Mouse (Mus musculus) midbrain, embryonic 14.5 days (tissue): ENCODE data around the gene Ttc38. TPM values are rescaled to one million over a fixed set of nuclear protein-coding genes. Genes with fewer than 3 reads are reported as not detected.
"Not testable (repeated sequence)": the region's sequence is repeated elsewhere in the genome, so short reads cannot be mapped to it uniquely, and the experiment has no call there.

ENCODE experiments used
- ATAC-seq: fragments of 200-750 bp; cut with Nextera tagmentation; 2 replicates; pipeline ENCODE4 v1.8.0; 2017; ENCODE audit warnings: moderate number of reproducible peaks, moderate library complexity; ENCODE audit not compliant: low FRiP score, low TSS enrichment
- DNase-seq: peaks from one replicate; pipeline ENCODE4 v3.0.0-alpha.2; 2015
- H3K27ac ChIP-seq: fragments of 300-500 bp; sonication (generic); replicated peaks from 2 replicates; pipeline ENCODE4 v1.5.1; 2014; ENCODE audit warnings: mild to moderate bottlenecking, low read depth, low read length, moderate library complexity
- H3K27me3 ChIP-seq: fragments of 300-500 bp; sonication (generic); 2 replicates; pipeline ENCODE4 v1.6.1; 2014; ENCODE audit warnings: low read length, control low read depth, mixed read lengths; ENCODE audit not compliant: control insufficient read depth, insufficient read depth
- H3K36me3 ChIP-seq: fragments of 300-500 bp; sonication (generic); 2 replicates; pipeline ENCODE4 v1.6.1; 2014; ENCODE audit warnings: low read length, control low read depth; ENCODE audit not compliant: control insufficient read depth, insufficient read depth
- H3K4me1 ChIP-seq: fragments of 300-500 bp; sonication (generic); 2 replicates; pipeline ENCODE4 v1.6.1; 2014; ENCODE audit warnings: mild to moderate bottlenecking, antibody characterized with exemption, low read length, control low read depth; ENCODE audit not compliant: control insufficient read depth, insufficient read depth
- H3K4me2 ChIP-seq: fragments of 300-500 bp; sonication (generic); 2 replicates; pipeline ENCODE4 v1.6.1; 2014; ENCODE audit warnings: mild to moderate bottlenecking, low read length, moderate library complexity
- H3K4me3 ChIP-seq: fragments of 300-500 bp; sonication (generic); replicated peaks from 2 replicates; pipeline ENCODE4 v1.5.1; 2014; ENCODE audit warnings: low read depth, low read length
- H3K9ac ChIP-seq: fragments of 300-500 bp; sonication (generic); replicated peaks from 2 replicates; pipeline ENCODE4 v1.6.1; 2014; ENCODE audit warnings: mild to moderate bottlenecking, low read length, moderate library complexity
- H3K9me3 ChIP-seq: fragments of 300-500 bp; sonication (generic); 2 replicates; pipeline ENCODE4 v1.6.1; 2016; ENCODE audit warnings: low read length, control low read depth, mixed read lengths; ENCODE audit not compliant: control insufficient read depth
- WGBS: fragments of 180-500 bp; shearing (Covaris S2); extraction: QIAGEN DNeasy Blood & Tissue Kit; methylation state at CpG from one replicate; pipeline ENCODE4 v1.1.7; 2014; 5-methylcytosine and 5-hydroxymethylcytosine counted together
- polyA plus RNA-seq: library from polyadenylated mRNA; unstranded; fragments of >200 nt; fragmentation: Nextera tagmentation; extraction: Ambion mirVana; gene quantifications from 2 replicates; pipeline ENCODE4 v1.2.1, GENCODE M21; 2014

The Ttc38 gene
- polyA plus RNA-seq, 1 experiment from 2014 or later = 2.8 TPM

DNA sequence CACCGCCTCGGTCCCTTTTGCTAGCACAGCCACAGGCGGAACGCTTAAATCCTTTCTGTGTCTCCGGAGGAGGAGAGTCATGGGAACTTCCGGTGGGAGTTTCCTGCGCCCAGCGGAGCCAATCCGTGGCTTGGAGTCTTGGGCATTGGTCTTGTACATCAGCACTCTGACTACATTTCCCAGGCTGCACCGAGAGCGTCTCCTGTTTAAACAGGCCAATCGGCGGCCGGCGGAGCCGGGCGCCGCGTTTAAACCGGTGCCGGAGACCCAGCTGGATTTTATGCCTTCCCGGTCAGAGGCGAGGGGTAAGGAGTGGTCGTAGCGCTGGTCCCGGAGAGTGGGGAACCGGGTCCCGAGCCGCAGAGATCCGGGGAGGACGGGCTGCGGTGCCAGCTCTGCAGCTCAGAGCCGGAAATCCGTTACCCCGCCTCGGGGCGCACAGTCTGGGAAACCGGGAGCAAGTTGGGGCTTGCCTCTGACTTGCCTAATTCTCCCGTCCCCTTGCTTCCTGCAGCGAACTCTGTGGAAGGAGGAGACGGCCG is 27.5 kb downstream of the Ttc38 start, which contains the start of gene Gtse1:
Gene Gtse1 (plus strand): TSS at position 256 of the 542 bp plus-strand sequence.
- ATAC-seq (peak; percentile 96), DNase-seq (peak; percentile 98)
- Histone ChIP-seq H3K9ac (peak within 1 kb of the TSS; percentile 88), H3K4me2 (peak within 1 kb of the TSS; percentile 91), H3K4me3 (peak within 1 kb of the TSS; percentile 47), H3K4me1 (peaks cover 17% of the 10 kb centered on the region), H3K27ac (peak within 1 kb of the TSS; percentile 80), H3K36me3 (0 out of 2 replicates have a peak, but pooled peaks cover 3% of the 10 kb centered on the region), H3K9me3 (no peaks in the 10 kb centered on the region), H3K27me3 (no peaks in the 10 kb centered on the region)
- under 1% methylated on average over 42 of the region's 42 CpGs for WGBS

DNA sequence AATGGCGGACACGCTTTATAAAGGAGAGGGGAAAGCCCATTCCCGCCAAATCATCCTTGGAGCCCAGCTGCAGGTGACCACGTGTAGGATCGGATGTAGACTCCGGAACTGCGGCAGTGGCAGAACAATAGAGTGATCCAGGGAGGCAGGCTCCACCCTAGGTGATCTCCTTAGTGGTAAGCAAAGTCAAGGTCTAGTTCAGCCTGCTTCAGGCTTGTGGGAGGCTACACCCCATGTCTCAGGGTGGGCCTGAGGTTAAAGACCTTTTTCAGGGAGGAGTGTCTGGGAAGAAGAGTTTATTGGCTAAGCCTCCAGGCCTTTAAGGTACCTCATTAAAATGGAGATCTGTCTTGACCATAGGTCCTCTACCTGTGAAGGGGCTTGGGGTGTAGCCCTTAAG is 33.8 kb downstream of the Ttc38 start:
- H3K4me1 ChIP-seq, H3K27ac ChIP-seq, H3K4me3 ChIP-seq, H3K4me2 ChIP-seq, H3K9ac ChIP-seq, DNase-seq, H3K9me3 ChIP-seq, H3K27me3 ChIP-seq, ATAC-seq: not testable (repeated sequence)
- H3K36me3 ChIP-seq = peaks cover 20% of the 10 kb centered on the region; the same call in 1 of the 2 replicates
- 89% methylated on average over 7 of the region's 7 CpGs for WGBS

DNA sequence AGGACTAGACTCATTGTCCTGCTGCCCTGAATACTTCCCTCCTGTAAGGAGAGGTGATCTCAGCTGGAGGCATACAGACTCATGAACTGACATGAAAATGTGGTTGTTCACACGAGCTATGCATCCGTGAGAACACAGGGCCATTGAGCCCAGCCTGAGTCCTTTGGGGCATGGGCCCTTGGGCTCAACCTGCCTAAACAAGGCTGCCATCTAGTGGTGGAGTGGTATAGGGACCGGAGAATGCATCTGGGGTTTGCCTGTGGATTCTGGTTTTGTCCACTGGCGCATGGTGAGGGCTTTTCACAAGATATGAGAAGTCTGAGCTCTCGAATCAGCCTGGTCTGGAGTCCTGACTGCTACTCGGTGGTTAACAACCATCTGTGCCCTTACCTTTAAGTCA is 35.6 kb downstream of the Ttc38 start:
- no peaks in the 10 kb centered on the region for H3K4me1 ChIP-seq
- WGBS = 49% methylated on average over 6 of the region's 6 CpGs
- peaks cover 26% of the 10 kb centered on the region for H3K36me3 ChIP-seq
- ATAC-seq (no peak), DNase-seq (peak; percentile 83)
- H3K9ac ChIP-seq = no peak overlapping the region
- H3K4me3 ChIP-seq = no peak overlapping the region
- H3K27ac ChIP-seq = no peak overlapping the region
- H3K9me3 ChIP-seq = no peaks in the 10 kb centered on the region
- H3K27me3 ChIP-seq = no peaks in the 10 kb centered on the region
- no peak overlapping the region for H3K4me2 ChIP-seq

DNA sequence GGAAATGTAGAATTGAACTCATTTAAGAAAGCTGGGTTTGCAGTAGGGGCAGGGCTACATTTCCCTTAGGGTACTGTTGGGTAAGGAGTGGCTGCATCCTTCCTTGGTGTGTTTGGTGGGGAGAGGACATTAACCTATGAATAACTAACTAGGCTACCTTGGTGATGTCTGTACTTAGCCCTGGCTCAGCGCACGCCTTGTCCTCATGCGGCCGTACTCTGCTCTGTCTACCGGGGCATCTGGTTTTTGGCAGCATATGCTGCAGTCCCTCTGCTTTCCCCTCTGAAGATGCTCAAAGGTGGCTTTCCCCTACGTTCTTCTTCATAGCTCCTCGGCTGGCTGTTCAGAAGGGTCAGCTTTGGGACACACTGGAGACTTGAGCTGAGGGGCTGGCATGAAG is 45.2 kb downstream of the Ttc38 start:
- Histone ChIP-seq H3K27me3 (no peaks in the 10 kb centered on the region), H3K4me2 (no peak overlapping the region), H3K4me1 (peaks cover 11% of the 10 kb centered on the region), H3K27ac (no peak overlapping the region), H3K9ac (no peak overlapping the region), H3K36me3 (peaks cover 14% of the 10 kb centered on the region; the same call in 1 of the 2 replicates), H3K9me3 (no peaks in the 10 kb centered on the region), H3K4me3 (no peak overlapping the region)
- ATAC-seq (no peak), DNase-seq (no peak)
- WGBS = 94% methylated on average over 7 of the region's 7 CpGs

DNA sequence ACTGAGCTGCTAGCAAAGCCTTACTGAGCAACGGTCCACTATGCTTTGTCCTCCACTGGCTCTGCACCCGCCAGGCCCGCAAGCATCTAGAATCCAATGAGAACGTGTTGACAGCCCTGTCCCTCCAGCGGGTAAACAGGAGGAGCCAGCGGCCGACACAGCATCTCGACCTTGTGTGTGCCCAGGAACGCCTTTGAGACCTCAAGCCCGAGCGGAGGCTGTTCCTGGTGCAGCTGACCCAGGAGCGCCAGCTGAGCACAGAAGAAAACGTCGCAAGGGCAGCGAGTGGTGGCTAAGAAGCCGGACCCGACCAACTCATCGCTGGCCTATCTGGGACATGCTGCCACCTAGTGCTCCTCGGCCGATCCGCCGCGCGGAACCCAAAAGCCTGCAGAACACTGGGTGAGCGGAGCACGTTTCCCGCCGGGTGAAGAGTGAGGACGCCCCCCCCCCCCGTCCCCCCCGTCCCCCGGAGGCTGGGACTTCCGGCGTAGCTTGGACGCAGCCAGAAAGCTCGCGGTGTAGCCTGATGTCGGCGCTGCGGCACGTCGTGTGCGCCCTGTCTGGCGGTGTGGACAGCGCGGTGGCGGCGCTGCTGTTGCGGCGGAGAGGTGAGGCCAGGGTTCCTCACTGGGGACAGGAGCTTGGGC is 46.9 kb downstream of the Ttc38 start, which contains the start of gene Trmu:
Gene Trmu (plus strand): TSS at position 465 of the 650 bp plus-strand sequence.
- Histone ChIP-seq H3K36me3 (peaks cover 26% of the 10 kb centered on the region), H3K27me3 (no peaks in the 10 kb centered on the region), H3K4me2 (peak within 1 kb of the TSS; percentile 97), H3K9me3 (no peaks in the 10 kb centered on the region), H3K27ac (peak within 1 kb of the TSS; percentile 90), H3K4me1 (peaks cover 11% of the 10 kb centered on the region), H3K4me3 (peak within 1 kb of the TSS; percentile 55), H3K9ac (peak within 1 kb of the TSS; percentile 68)
- peak; percentile 94 for ATAC-seq
- WGBS = 1% methylated on average over 50 of the region's 50 CpGs
- peak; percentile 96 for DNase-seq

DNA sequence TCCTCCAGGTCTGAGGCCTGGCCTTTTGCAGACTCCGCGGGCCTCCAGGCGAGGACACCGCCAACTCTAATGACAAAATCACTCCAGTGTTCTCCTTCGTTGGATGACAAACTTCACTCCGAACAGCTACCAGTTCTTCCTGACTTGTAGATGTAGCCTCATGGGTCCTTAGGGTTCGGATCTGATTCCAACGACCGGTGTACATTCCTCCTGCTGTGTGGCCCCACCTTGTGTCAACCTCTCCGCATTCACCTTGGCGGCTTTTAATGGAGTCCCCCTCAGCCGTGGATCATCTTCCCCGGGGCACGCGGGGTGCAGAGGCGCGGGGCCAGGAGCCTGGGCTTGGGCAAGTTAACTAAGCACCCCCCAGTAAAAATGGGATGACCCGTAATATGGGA is 47.4 kb downstream of the Ttc38 start:
- peaks cover 11% of the 10 kb centered on the region for H3K4me1 ChIP-seq
- peak overlapping the region; percentile 97 for H3K4me2 ChIP-seq
- H3K36me3 ChIP-seq = peaks cover 31% of the 10 kb centered on the region
- ATAC-seq (peak; percentile 22; the same call in 1 of the 2 replicates), DNase-seq (no peak)
- peak overlapping the region; percentile 68 for H3K9ac ChIP-seq
- H3K27me3 ChIP-seq = no peaks in the 10 kb centered on the region
- no peaks in the 10 kb centered on the region for H3K9me3 ChIP-seq
- H3K27ac ChIP-seq = peak overlapping the region; percentile 90
- WGBS = under 1% methylated on average over 18 of the region's 18 CpGs
- peak overlapping the region; percentile 55 for H3K4me3 ChIP-seq

DNA sequence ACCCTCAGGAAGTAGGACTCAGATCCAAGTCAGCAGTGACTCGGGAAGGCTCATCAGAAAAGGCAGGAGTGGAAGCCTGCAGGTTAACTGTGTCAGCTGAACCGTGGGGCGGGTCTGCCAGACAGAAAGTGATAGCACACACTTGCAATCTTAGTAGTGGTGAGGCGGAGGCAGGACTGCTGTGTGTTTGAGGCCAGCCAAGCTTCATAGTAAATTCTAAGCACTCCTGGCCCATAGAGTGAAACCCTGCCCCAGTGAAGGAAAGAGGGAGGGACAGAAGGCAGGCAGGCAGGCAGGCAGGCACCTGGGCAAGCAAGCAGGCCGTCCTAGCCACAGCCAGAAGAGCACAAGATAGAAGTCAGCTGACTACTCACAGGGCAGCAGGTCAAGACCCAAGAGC is 53.5 kb downstream of the Ttc38 start:
- ATAC-seq (no peak), DNase-seq (no peak)
- 89% methylated on average over 5 of the region's 5 CpGs for WGBS

DNA sequence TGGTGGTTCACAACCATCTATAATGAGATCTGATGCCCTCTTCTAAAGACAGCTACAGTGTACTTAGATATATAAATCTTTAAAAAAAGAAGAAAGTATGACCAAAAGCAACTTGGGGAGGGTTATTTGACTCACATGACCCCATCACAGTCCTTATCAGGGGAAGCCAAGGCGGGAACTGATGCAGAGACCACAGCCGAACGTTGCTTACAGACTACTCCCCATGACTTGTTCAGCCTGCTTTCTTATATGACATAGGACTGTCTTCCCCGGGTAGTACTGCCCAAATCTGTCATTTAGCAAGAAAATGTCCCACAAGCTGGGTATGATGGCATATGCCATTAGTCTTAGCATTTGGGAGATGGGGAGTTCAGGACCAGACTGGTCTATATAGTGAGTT is 57.1 kb downstream of the Ttc38 start:
- H3K4me1 ChIP-seq = no peaks in the 10 kb centered on the region
- DNase-seq = no peak
- no peaks in the 10 kb centered on the region for H3K9me3 ChIP-seq
- no peak overlapping the region for H3K4me3 ChIP-seq
- no peak for ATAC-seq
- H3K27ac ChIP-seq = no peak overlapping the region
- no peak overlapping the region for H3K4me2 ChIP-seq
- peaks cover 77% of the 10 kb centered on the region for H3K36me3 ChIP-seq
- no peaks in the 10 kb centered on the region for H3K27me3 ChIP-seq
- 91% methylated on average over 4 of the region's 4 CpGs for WGBS
- H3K9ac ChIP-seq = no peak overlapping the region

More for the DNA sequence above, 53.5 kb downstream of the Ttc38 start:
- H3K4me1 ChIP-seq = no peaks in the 10 kb centered on the region
- H3K9ac ChIP-seq = no peak overlapping the region
- H3K4me2 ChIP-seq = no peak overlapping the region
- H3K27ac ChIP-seq = no peak overlapping the region
- H3K36me3 ChIP-seq = peaks cover 66% of the 10 kb centered on the region
- no peak overlapping the region for H3K4me3 ChIP-seq
- H3K9me3 ChIP-seq = no peaks in the 10 kb centered on the region
- no peaks in the 10 kb centered on the region for H3K27me3 ChIP-seq

DNA sequence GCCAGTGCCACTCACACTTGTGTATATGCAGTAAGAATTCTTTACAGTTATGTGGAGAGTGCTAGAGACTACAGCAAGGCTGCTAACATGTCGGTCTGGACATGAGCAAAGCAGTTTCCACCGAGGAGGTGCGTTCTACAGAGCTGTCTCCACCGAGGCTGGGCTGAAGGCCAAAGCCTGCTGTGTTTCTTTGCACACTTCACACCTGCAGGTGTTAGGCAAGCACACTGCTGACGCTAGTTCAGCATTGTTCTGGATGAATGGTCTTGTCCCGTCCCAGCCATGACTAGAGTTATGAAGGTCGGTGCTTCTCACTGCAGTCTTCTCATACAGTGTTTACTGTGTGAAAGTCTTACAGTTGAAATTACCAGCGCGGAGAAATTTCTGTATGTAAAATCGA is 59.9 kb downstream of the Ttc38 start:
- Histone ChIP-seq H3K27ac (0 out of 2 replicates have a peak overlapping the region, but pooled peaks have one; percentile 20), H3K4me1 (no peaks in the 10 kb centered on the region), H3K4me2 (no peak overlapping the region), H3K9me3 (no peaks in the 10 kb centered on the region), H3K4me3 (no peak overlapping the region), H3K9ac (no peak overlapping the region), H3K27me3 (no peaks in the 10 kb centered on the region), H3K36me3 (peaks cover 73% of the 10 kb centered on the region)
- 68% methylated on average over 10 of the region's 10 CpGs for WGBS
- DNase-seq (no peak), ATAC-seq (no peak)
